Mouse (Mus musculus) heart, embryonic 15.5 days (tissue): ENCODE measurements around the gene Pfpl. TPM values are rescaled to one million over a fixed set of nuclear protein-coding genes. Genes with fewer than 3 reads are reported as not detected.

Experiments
- polyA plus RNA-seq: library from polyadenylated mRNA; unstranded; fragments of >200 nt; fragmentation: Nextera tagmentation; extraction: Ambion mirVana; gene quantifications from 2 replicates; pipeline ENCODE4 v1.2.1, GENCODE M21; 2015

The Pfpl gene
- polyA plus RNA-seq, 1 experiment from 2014 or later = not detected

Other genes with a start within 250 kb of the Pfpl start
- not detected in 2 replicates for gene Olfr1431, start 227.3 kb upstream of the Pfpl start, polyA plus RNA-seq
- gene Olfr1432, start 195.3 kb upstream of the Pfpl start, polyA plus RNA-seq = not detected in 2 replicates
- gene Olfr262, start 186.2 kb upstream of the Pfpl start, polyA plus RNA-seq = not detected in 2 replicates
- not detected in 2 replicates for gene Olfr235, start 166.9 kb upstream of the Pfpl start, polyA plus RNA-seq
- gene Olfr1434, start 148.1 kb upstream of the Pfpl start, polyA plus RNA-seq = not detected in 2 replicates
- not detected in 2 replicates for gene Olfr1436, start 128.8 kb upstream of the Pfpl start, polyA plus RNA-seq
- gene Olfr1437, start 102.8 kb upstream of the Pfpl start, polyA plus RNA-seq = not detected in 2 replicates
- gene Olfr1438-ps1, start 92.0 kb upstream of the Pfpl start, polyA plus RNA-seq = not detected in 2 replicates
- gene Olfr1440, start 40.6 kb upstream of the Pfpl start, polyA plus RNA-seq = not detected in 2 replicates
- gene Olfr1441, start 10.5 kb upstream of the Pfpl start, polyA plus RNA-seq = not detected in 2 replicates
- 0.54 and 0.72 TPM in 2 replicates for gene Mpeg1, start 32.9 kb downstream of the Pfpl start, polyA plus RNA-seq
- 2.5 and 4.5 TPM in 2 replicates for gene Dtx4, start 73.5 kb downstream of the Pfpl start, polyA plus RNA-seq
- gene Fam111a, start 117.8 kb downstream of the Pfpl start, polyA plus RNA-seq = 16.6 and 17.3 TPM in 2 replicates
- 0.10 and 0.15 TPM in 2 replicates for gene Gm4952, start 172.1 kb downstream of the Pfpl start, polyA plus RNA-seq
- not detected in 2 replicates for gene Glyat, start 205.4 kb downstream of the Pfpl start, polyA plus RNA-seq
- gene Olfr1442, start 242.5 kb downstream of the Pfpl start, polyA plus RNA-seq = not detected in 2 replicates